Mouse (Mus musculus): ENCODE results near the gene Supt4a. TPM values are rescaled to one million over a fixed set of nuclear protein-coding genes. Genes with fewer than 3 reads are reported as not detected.
A peak's percentile ranks its signal among the peaks of the same experiment; 100 is the strongest.

Supt4a gene
- total RNA-seq, 2 experiments from 2014 or later = 46.5 to 55.3 TPM

GRCm38 (mm10) chr11:87761806-87762701 is 24.7 kb downstream of the Supt4a start:
- no peak for DNase-seq
- intact Hi-C loops (cut with DNase I) = no loop called here

GRCm38 (mm10) chr11:87762702-87763385 is 25.5 kb downstream of the Supt4a start:
- no peak for DNase-seq
- intact Hi-C loops (cut with DNase I) = no loop called here

GRCm38 (mm10) chr11:87763511-87763987 is 26.2 kb downstream of the Supt4a start:
- intact Hi-C loops (cut with DNase I) = no loop called here
- DNase-seq = no peak

- intact Hi-C loops (cut with DNase I) = no loop called here
- DNase-seq = no peak
Observed at GRCm38 (mm10) chr11:87763988-87764876, 26.9 kb downstream of the Supt4a start.

- intact Hi-C loops (cut with DNase I) = no loop called here
- DNase-seq = no peak
Observed at GRCm38 (mm10) chr11:87768745-87769144, 31.4 kb downstream of the Supt4a start.

GRCm38 (mm10) chr11:87770989-87771388 is 33.6 kb downstream of the Supt4a start:
- intact Hi-C loops (cut with DNase I) = loop anchor here (1.0 to 2.0 kb wide), 2 partner anchors 109 to 556 kb away; partner anchors contain the start of gene Rnf43
- peak; percentile 60 to 79 for DNase-seq

- DNase-seq = no peak
- intact Hi-C loops (cut with DNase I) = no loop called here
Observed at GRCm38 (mm10) chr11:87772354-87772753, 35.0 kb downstream of the Supt4a start.

GRCm38 (mm10) chr11:87778100-87778765 is 40.9 kb downstream of the Supt4a start:
- intact Hi-C loops (cut with DNase I) = no loop called here
- no peak for DNase-seq

GRCm38 (mm10) chr11:87778915-87779314 is 41.6 kb downstream of the Supt4a start:
- intact Hi-C loops (cut with DNase I) = no loop called here
- DNase-seq = no peak

GRCm38 (mm10) chr11:87779392-87779791 is 42.0 kb downstream of the Supt4a start:
- no peak for DNase-seq
- intact Hi-C loops (cut with DNase I) = no loop called here

- DNase-seq = no peak
- intact Hi-C loops (cut with DNase I) = no loop called here
Observed at GRCm38 (mm10) chr11:87780130-87780529, 42.8 kb downstream of the Supt4a start.

GRCm38 (mm10) chr11:87790088-87790487 is 52.7 kb downstream of the Supt4a start:
- intact Hi-C loops (cut with DNase I) = no loop called here
- DNase-seq = no peak

Small RNA genes lying within 50 kb of the gene (microRNA-seq; reads per million reads assigned to microRNA genes)
- gene Mir142 (ENCODE audit: borderline number of aligned reads in 2 of 2) (0 reads per million in 2 experiments), gene Mir142b (ENCODE audit: borderline number of aligned reads in 2 of 2) (0 reads per million in 2 experiments)

Other genes with a start within 250 kb of the Supt4a start
- gene Gm11492, start 170.9 kb upstream of the Supt4a start, total RNA-seq (2021) = not detected
- gene Sept4, start 168.6 kb upstream of the Supt4a start, total RNA-seq (2021) = 10 to 100 TPM; 41.8 to 45.8 TPM
- 10 to 100 TPM; 18.8 to 27.1 TPM for gene Mtmr4, start 145.4 kb upstream of the Supt4a start, total RNA-seq (2021)
- gene Hsf5, start 120.4 kb upstream of the Supt4a start, total RNA-seq (2021) = not detected
- under 1 TPM; 0.24 to 0.47 TPM for gene Rnf43, start 74.8 kb upstream of the Supt4a start, total RNA-seq (2021)
- gene Tspoap1, start 23.0 kb downstream of the Supt4a start, total RNA-seq (2021) = under 1 TPM in 1 of 2 experiments, not detected in 1; 0.08 TPM
- not detected for gene Mpo, start 56.0 kb downstream of the Supt4a start, total RNA-seq (2021)
- gene Lpo, start 90.7 kb downstream of the Supt4a start, total RNA-seq (2021) = not detected
- gene Mks1, start 115.7 kb downstream of the Supt4a start, total RNA-seq (2021) = 1 to 10 TPM; 1.9 to 3.1 TPM
- not detected for gene Epx, start 138.0 kb downstream of the Supt4a start, total RNA-seq (2021)
- gene Olfr462, start 154.7 kb downstream of the Supt4a start, total RNA-seq (2021) = not detected
- gene Olfr463, start 159.8 kb downstream of the Supt4a start, total RNA-seq (2021) = not detected
- not detected for gene Olfr464, start 183.4 kb downstream of the Supt4a start, total RNA-seq (2021)
- 100 to 1,000 TPM; 340 to 392 TPM for gene Dynll2, start 250.0 kb downstream of the Supt4a start, total RNA-seq (2021)